Mouse (Mus musculus) limb, embryonic 12.5 days (tissue): ENCODE measurements around the gene Sec24c. TPM values are rescaled to one million over a fixed set of nuclear protein-coding genes. Genes with fewer than 3 reads are reported as not detected.

Experiments used
- ATAC-seq: fragments of 200-750 bp; cut with Nextera tagmentation; 2 replicates; pipeline ENCODE4 v1.8.0; 2017; ENCODE audit warnings: low read depth, moderate TSS enrichment; ENCODE audit not compliant: insufficient number of reproducible peaks, insufficient read depth, low FRiP score, low TSS enrichment
- H3K27ac ChIP-seq: fragments of 300-500 bp; sonication (generic); 2 replicates; pipeline ENCODE4 v1.5.1; 2016; ENCODE audit warnings: mild to moderate bottlenecking, moderate library complexity
- H3K27me3 ChIP-seq: fragments of 300-500 bp; sonication (generic); 2 replicates; pipeline ENCODE4 v1.6.1; 2016; ENCODE audit warnings: mild to moderate bottlenecking, moderate library complexity
- H3K36me3 ChIP-seq: fragments of 300-500 bp; sonication (generic); 2 replicates; pipeline ENCODE4 v1.6.1; 2016; ENCODE audit warnings: mild to moderate bottlenecking, moderate library complexity
- H3K4me1 ChIP-seq: fragments of 300-500 bp; sonication (generic); replicated peaks from 2 replicates; pipeline ENCODE4 v1.6.1; 2016
- H3K4me2 ChIP-seq: fragments of 300-500 bp; sonication (generic); 2 replicates; pipeline ENCODE4 v1.6.1; 2016; ENCODE audit warnings: mild to moderate bottlenecking, moderate library complexity
- H3K4me3 ChIP-seq: fragments of 300-500 bp; sonication (generic); replicated peaks from 2 replicates; pipeline ENCODE4 v1.5.1; 2016; ENCODE audit warnings: mild to moderate bottlenecking
- H3K9ac ChIP-seq: fragments of 300-500 bp; sonication (generic); replicated peaks from 2 replicates; pipeline ENCODE4 v1.6.1; 2016; ENCODE audit warnings: mild to moderate bottlenecking, moderate library complexity
- H3K9me3 ChIP-seq: fragments of 300-500 bp; sonication (generic); 2 replicates; pipeline ENCODE4 v1.6.1; 2016; ENCODE audit warnings: mild to moderate bottlenecking, moderate library complexity
- WGBS: fragments of 180-500 bp; shearing (Covaris S2); methylation state at CpG from one replicate; pipeline ENCODE4 v1.1.7; 2016; 5-methylcytosine and 5-hydroxymethylcytosine counted together
- polyA plus RNA-seq: library from polyadenylated mRNA; unstranded; fragments of >200 nt; fragmentation: Nextera tagmentation; extraction: Ambion mirVana; gene quantifications from 2 replicates; pipeline ENCODE4 v1.2.1, GENCODE M21; 2016

Gene Sec24c
- polyA plus RNA-seq, 1 experiment from 2014 or later: 77.2 TPM

GRCm38 (mm10) chr14:20682498-20682897 is 8.4 kb downstream of the Sec24c start:
- H3K4me1 ChIP-seq: no peaks in the 10 kb centered on the region
- no peaks in the 10 kb centered on the region for H3K9me3 ChIP-seq
- ATAC-seq: no peak
- H3K27ac ChIP-seq: no peak overlapping the region
- H3K36me3 ChIP-seq: peaks cover 99% of the 10 kb centered on the region
- no peak overlapping the region for H3K9ac ChIP-seq
- no peak overlapping the region for H3K4me3 ChIP-seq
- no peaks in the 10 kb centered on the region for H3K27me3 ChIP-seq
- no peak overlapping the region for H3K4me2 ChIP-seq
- WGBS: 61% methylated on average over 3 of the region's 3 CpGs

- no peak for ATAC-seq
- no peak overlapping the region for H3K4me3 ChIP-seq
- H3K4me1 ChIP-seq: no peaks in the 10 kb centered on the region
- H3K9ac ChIP-seq: no peak overlapping the region
- 92% methylated on average over 3 of the region's 3 CpGs for WGBS
- no peak overlapping the region for H3K4me2 ChIP-seq
- H3K27me3 ChIP-seq: no peaks in the 10 kb centered on the region
- H3K9me3 ChIP-seq: no peaks in the 10 kb centered on the region
- peaks cover 100% of the 10 kb centered on the region for H3K36me3 ChIP-seq
- no peak overlapping the region for H3K27ac ChIP-seq
These were observed 12.5 kb downstream of the Sec24c start for GRCm38 (mm10) chr14:20686576-20686975.

GRCm38 (mm10) chr14:20689009-20689408 is 14.9 kb downstream of the Sec24c start:
- Histone ChIP-seq H3K27me3 (no peaks in the 10 kb centered on the region), H3K4me2 (no peak overlapping the region), H3K36me3 (peaks cover 100% of the 10 kb centered on the region), H3K27ac (no peak overlapping the region), H3K4me1 (peaks cover 1% of the 10 kb centered on the region; the same call in 1 of the 2 replicates), H3K9ac (no peak overlapping the region), H3K9me3 (no peaks in the 10 kb centered on the region), H3K4me3 (no peak overlapping the region)
- WGBS: 90% methylated on average over 2 of the region's 2 CpGs
- no peak for ATAC-seq

GRCm38 (mm10) chr14:20691772-20692171 is 17.7 kb downstream of the Sec24c start:
- ATAC-seq: no peak
- no peak overlapping the region for H3K4me3 ChIP-seq
- H3K4me1 ChIP-seq: peaks cover 19% of the 10 kb centered on the region
- 89% methylated on average over 6 of the region's 6 CpGs for WGBS
- no peaks in the 10 kb centered on the region for H3K9me3 ChIP-seq
- peaks cover 78% of the 10 kb centered on the region for H3K36me3 ChIP-seq
- H3K27me3 ChIP-seq: no peaks in the 10 kb centered on the region
- H3K9ac ChIP-seq: no peak overlapping the region
- no peak overlapping the region for H3K4me2 ChIP-seq
- no peak overlapping the region for H3K27ac ChIP-seq

GRCm38 (mm10) chr14:20693589-20694101 is 19.5 kb downstream of the Sec24c start:
- 0 out of 2 replicates have a peak overlapping the region, but pooled peaks have one; percentile 79 for H3K4me3 ChIP-seq
- 89% methylated on average over 10 of the region's 10 CpGs for whole genome bisulfite sequencing
- no peak overlapping the region for H3K27ac ChIP-seq
- no peak overlapping the region for H3K4me2 ChIP-seq
- H3K9me3 ChIP-seq: no peaks in the 10 kb centered on the region
- H3K27me3 ChIP-seq: no peaks in the 10 kb centered on the region
- H3K36me3 ChIP-seq: peaks cover 69% of the 10 kb centered on the region
- H3K4me1 ChIP-seq: peaks cover 35% of the 10 kb centered on the region
- ATAC-seq: no peak
- no peak overlapping the region for H3K9ac ChIP-seq

- peak overlapping the region; percentile 95 for H3K27ac ChIP-seq
- peak overlapping the region; percentile 79 for H3K4me3 ChIP-seq
- H3K4me2 ChIP-seq: peak overlapping the region; percentile 81
- H3K36me3 ChIP-seq: peaks cover 69% of the 10 kb centered on the region
- no peaks in the 10 kb centered on the region for H3K9me3 ChIP-seq
- H3K9ac ChIP-seq: peak overlapping the region; percentile 87
- no peaks in the 10 kb centered on the region for H3K27me3 ChIP-seq
- peaks cover 35% of the 10 kb centered on the region for H3K4me1 ChIP-seq
- 48% methylated on average over 13 of the region's 13 CpGs for WGBS
- ATAC-seq: peak; percentile 50; the same call in 1 of the 2 replicates
These were observed 20.2 kb downstream of the Sec24c start for GRCm38 (mm10) chr14:20694185-20694883.

GRCm38 (mm10) chr14:20694884-20695760 is 21.0 kb downstream of the Sec24c start, which contains the start of gene Fut11:
Gene Fut11, plus strand, starts transcription at chr14:20694968.
- Histone ChIP-seq H3K4me1 (peaks cover 35% of the 10 kb centered on the region), H3K9me3 (no peaks in the 10 kb centered on the region), H3K27me3 (no peaks in the 10 kb centered on the region), H3K4me3 (peak within 1 kb of the TSS; percentile 79), H3K27ac (peak within 1 kb of the TSS; percentile 95), H3K36me3 (peaks cover 66% of the 10 kb centered on the region), H3K4me2 (peak within 1 kb of the TSS; percentile 81), H3K9ac (peak within 1 kb of the TSS; percentile 87)
- peak; percentile 93 for ATAC-seq
- under 1% methylated on average over 106 of the region's 111 CpGs for WGBS

GRCm38 (mm10) chr14:20695761-20696520 is 21.8 kb downstream of the Sec24c start:
- H3K27me3 ChIP-seq: no peaks in the 10 kb centered on the region
- H3K27ac ChIP-seq: peak overlapping the region; percentile 95
- no peaks in the 10 kb centered on the region for H3K9me3 ChIP-seq
- no peak for ATAC-seq
- peak overlapping the region; percentile 81 for H3K4me2 ChIP-seq
- 17% methylated on average over 24 of the region's 27 CpGs for WGBS
- peak overlapping the region; percentile 87 for H3K9ac ChIP-seq
- H3K36me3 ChIP-seq: peaks cover 62% of the 10 kb centered on the region
- peak overlapping the region; percentile 79 for H3K4me3 ChIP-seq
- H3K4me1 ChIP-seq: peaks cover 41% of the 10 kb centered on the region

GRCm38 (mm10) chr14:20696986-20697385 is 22.9 kb downstream of the Sec24c start:
- H3K9me3 ChIP-seq: no peaks in the 10 kb centered on the region
- H3K9ac ChIP-seq: no peak overlapping the region
- H3K4me3 ChIP-seq: peak overlapping the region; percentile 79
- ATAC-seq: no peak
- 26% methylated on average over 1 of the region's 1 CpGs for WGBS
- peaks cover 51% of the 10 kb centered on the region for H3K4me1 ChIP-seq
- H3K4me2 ChIP-seq: peak overlapping the region; percentile 81
- H3K27me3 ChIP-seq: no peaks in the 10 kb centered on the region
- H3K27ac ChIP-seq: no peak overlapping the region
- H3K36me3 ChIP-seq: peaks cover 52% of the 10 kb centered on the region

- no peaks in the 10 kb centered on the region for H3K9me3 ChIP-seq
- H3K9ac ChIP-seq: no peak overlapping the region
- no peaks in the 10 kb centered on the region for H3K27me3 ChIP-seq
- H3K4me3 ChIP-seq: no peak overlapping the region
- H3K36me3 ChIP-seq: peaks cover 37% of the 10 kb centered on the region
- H3K4me1 ChIP-seq: peaks cover 53% of the 10 kb centered on the region
- H3K27ac ChIP-seq: no peak overlapping the region
- 97% methylated on average over 2 of the region's 2 CpGs for WGBS
- ATAC-seq: no peak
- 0 out of 2 replicates have a peak overlapping the region, but pooled peaks have one; percentile 81 for H3K4me2 ChIP-seq
These were observed 24.4 kb downstream of the Sec24c start for GRCm38 (mm10) chr14:20698515-20698914.
